Mouse (Mus musculus) left cerebral cortex, postnatal 4 days (tissue): Measurements from ENCODE around the gene 2310022A10Rik. TPM values are rescaled to one million over a fixed set of nuclear protein-coding genes. Genes with fewer than 3 reads are reported as not detected.

Experiments used
- DNase-seq: peaks from one replicate; pipeline ENCODE4 v3.0.0-alpha.2; 2022
- intact Hi-C: fragments of 180-260 bp; cut with DNase I; formaldehyde crosslinking; loops from one replicate; pipeline ENCODE4 v1.15.1; 2025
- total RNA-seq, 2 experiments: library from RNA; stranded (reverse); gene quantifications; 2 replicates each; pipeline ENCODE4 v1.2.3; 2021

Gene 2310022A10Rik
- total RNA-seq, 2 experiments from 2014 or later, result 27.4 to 33.1 TPM

GRCm38 (mm10) chr7:27587741-27588140 lies 34.7 kb downstream of the 2310022A10Rik start:
- intact Hi-C loops, result no loop called here
- DNase-seq, result no peak

- intact Hi-C loops, result no loop called here
- no peak for DNase-seq
Measured at GRCm38 (mm10) chr7:27590088-27590487, 37.1 kb downstream of the 2310022A10Rik start.

GRCm38 (mm10) chr7:27590566-27591213 lies 37.7 kb downstream of the 2310022A10Rik start:
- intact Hi-C loops, result no loop called here
- DNase-seq, result no peak

GRCm38 (mm10) chr7:27591266-27592216 lies 38.5 kb downstream of the 2310022A10Rik start, which contains the start of gene Akt2:
TSS of gene Akt2 (plus strand) at chr7:27591552.
- intact Hi-C loops, result no loop called here

GRCm38 (mm10) chr7:27592217-27592929 lies 39.3 kb downstream of the 2310022A10Rik start:
- DNase-seq, result no peak
- intact Hi-C loops, result no loop called here

More at GRCm38 (mm10) chr7:27591266-27592216, 38.5 kb downstream of the 2310022A10Rik start, which contains the start of gene Akt2:
- DNase-seq, result peak; percentile 95

- no peak for DNase-seq
- intact Hi-C loops, result no loop called here
Measured at GRCm38 (mm10) chr7:27592934-27593645, 40.1 kb downstream of the 2310022A10Rik start.

GRCm38 (mm10) chr7:27596586-27597503 lies 43.8 kb downstream of the 2310022A10Rik start:
- no peak for DNase-seq
- intact Hi-C loops, result no loop called here

- intact Hi-C loops, result no loop called here
- no peak for DNase-seq
Measured at GRCm38 (mm10) chr7:27598053-27598452, 45.0 kb downstream of the 2310022A10Rik start.

GRCm38 (mm10) chr7:27601628-27602027 lies 48.6 kb downstream of the 2310022A10Rik start:
- intact Hi-C loops, result no loop called here
- peak; percentile 74 for DNase-seq

- DNase-seq, result no peak
- intact Hi-C loops, result no loop called here
Measured at GRCm38 (mm10) chr7:27602161-27602560, 49.1 kb downstream of the 2310022A10Rik start.

GRCm38 (mm10) chr7:27602835-27603234 lies 49.8 kb downstream of the 2310022A10Rik start:
- intact Hi-C loops, result no loop called here

GRCm38 (mm10) chr7:27604661-27605348 lies 51.8 kb downstream of the 2310022A10Rik start:
- peak; percentile 77 for DNase-seq
- intact Hi-C loops, result no loop called here

More at GRCm38 (mm10) chr7:27602835-27603234, 49.8 kb downstream of the 2310022A10Rik start:
- DNase-seq, result no peak

- peak; percentile 65 for DNase-seq
- intact Hi-C loops, result no loop called here
Measured at GRCm38 (mm10) chr7:27605499-27606285, 52.7 kb downstream of the 2310022A10Rik start.

GRCm38 (mm10) chr7:27606481-27607254 lies 53.6 kb downstream of the 2310022A10Rik start:
- DNase-seq, result no peak
- intact Hi-C loops, result no loop called here

GRCm38 (mm10) chr7:27607580-27607979 lies 54.5 kb downstream of the 2310022A10Rik start:
- peak; percentile 96 for DNase-seq
- intact Hi-C loops, result no loop called here

GRCm38 (mm10) chr7:27608130-27608529 lies 55.1 kb downstream of the 2310022A10Rik start:
- intact Hi-C loops, result no loop called here
- no peak for DNase-seq

GRCm38 (mm10) chr7:27609285-27609684 lies 56.3 kb downstream of the 2310022A10Rik start:
- intact Hi-C loops, result no loop called here
- DNase-seq, result no peak
